Mouse (Mus musculus) CH12.LX (cell line): Measurements from ENCODE around the gene Slc35e2.

ENCODE experiments used
- CTCF ChIP-seq, 2 experiments: IDR thresholded peaks in 1 of 2; conservative IDR thresholded peaks in 1 of 2; 2 replicates each; pipeline ENCODE4 v1.5.1; 2011 to 2012; ENCODE audit warnings: low read depth in 2 of 2, low read length in 2 of 2, improper control_type of control experiment in 1 of 2, inconsistent platforms in 1 of 2, mild to moderate bottlenecking in 1 of 2, moderate library complexity in 1 of 2
- E2F4 ChIP-seq: IDR thresholded peaks from 2 replicates; pipeline ENCODE4 v1.6.1; 2011; ENCODE audit warnings: low read depth, low read length, improper control_type of control experiment; ENCODE audit not compliant: insufficient replicate concordance
- EP300 ChIP-seq: IDR thresholded peaks from 2 replicates; pipeline ENCODE4 v1.6.1; 2011; ENCODE audit warnings: low read length, improper control_type of control experiment
- JUND ChIP-seq: conservative IDR thresholded peaks from 2 replicates; pipeline ENCODE4 v1.6.1; 2011; ENCODE audit warnings: low read depth, low read length, improper control_type of control experiment
- MEF2A ChIP-seq: IDR thresholded peaks from 2 replicates; pipeline ENCODE4 v1.6.1; 2014; ENCODE audit warnings: low read depth, mild to moderate bottlenecking, inconsistent platforms, low read length, improper control_type of control experiment, borderline replicate concordance
- POLR2A ChIP-seq: IDR thresholded peaks from 2 replicates; pipeline ENCODE4 v1.6.1; 2011; ENCODE audit warnings: low read depth, mild to moderate bottlenecking, improper control_type of control experiment, low read length
- RAD21 ChIP-seq: IDR thresholded peaks from 2 replicates; pipeline ENCODE4 v1.6.1; 2011; ENCODE audit warnings: low read depth, mild to moderate bottlenecking, low read length, improper control_type of control experiment, moderate library complexity
- SMC3 ChIP-seq: IDR thresholded peaks from 2 replicates; pipeline ENCODE4 v1.6.1; 2011; ENCODE audit warnings: low read depth, low read length, improper control_type of control experiment
- UBTF ChIP-seq: IDR thresholded peaks from 2 replicates; pipeline ENCODE4 v1.6.1; 2012; ENCODE audit warnings: low read depth, mild to moderate bottlenecking, inconsistent platforms, low read length, improper control_type of control experiment, moderate library complexity
- USF1 ChIP-seq: IDR thresholded peaks from 2 replicates; pipeline ENCODE4 v1.6.1; 2014; ENCODE audit warnings: low read depth, mild to moderate bottlenecking, inconsistent platforms, low read length, improper control_type of control experiment
- USF2 ChIP-seq: conservative IDR thresholded peaks from 2 replicates; pipeline ENCODE4 v1.6.1; 2011; ENCODE audit warnings: low read depth, low read length, improper control_type of control experiment
- ZMIZ1 ChIP-seq: IDR thresholded peaks from 2 replicates; pipeline ENCODE4 v1.6.1; 2012; ENCODE audit warnings: low read depth, mild to moderate bottlenecking, inconsistent platforms, low read length, improper control_type of control experiment

DNA sequence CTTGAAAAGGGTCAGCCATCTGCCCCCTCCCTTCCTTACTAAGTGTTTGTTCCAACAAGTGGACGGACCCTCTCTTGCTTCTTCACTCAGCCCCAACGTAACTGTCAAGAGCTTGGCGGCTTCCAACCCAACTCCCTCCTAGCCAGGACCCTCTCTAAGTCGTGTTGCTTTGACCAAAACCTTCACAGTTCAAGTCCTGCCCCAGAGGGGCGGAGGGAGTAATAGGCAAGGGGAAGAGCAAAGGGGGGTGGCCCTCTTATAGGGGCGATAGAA is 52.9 kb downstream of the Slc35e2 start:
- TF ChIP-seq EP300 (no peak), CTCF (conservative IDR thresholded peaks at IDR 0.05 in 1 of 2, IDR thresholded peaks at IDR 0.05 in 1 of 2; ENCODE audit: low read depth in 2 of 2, low read length in 2 of 2) (no peak), POLR2A (no peak), SMC3 (no peak), JUND (no peak), ZMIZ1 (no peak), E2F4 (no peak), UBTF (no peak), USF1 (no peak), RAD21 (no peak), USF2 (no peak), MEF2A (no peak)
